Mouse (Mus musculus) heart, embryonic 15.5 days (tissue): ENCODE results near the gene Sgce. TPM values are rescaled to one million over a fixed set of nuclear protein-coding genes. Genes with fewer than 3 reads are reported as not detected.
A peak's percentile ranks its signal among the peaks of the same experiment; 100 is the strongest.
"Not testable (repeated sequence)": the region's sequence is repeated elsewhere in the genome, so short reads cannot be mapped to it uniquely, and the experiment has no call there.

Source experiments
- ATAC-seq: fragments of 200-750 bp; cut with Nextera tagmentation; replicated peaks from 2 replicates; pipeline ENCODE4 v1.8.0; 2017; ENCODE audit warnings: low read depth, moderate TSS enrichment; ENCODE audit not compliant: insufficient number of reproducible peaks, insufficient read depth, low FRiP score
- H3K27ac ChIP-seq: fragments of 300-500 bp; sonication (generic); 2 replicates; pipeline ENCODE4 v1.5.1; 2015; ENCODE audit warnings: mild to moderate bottlenecking, inconsistent platforms
- H3K27me3 ChIP-seq: fragments of 300-500 bp; sonication (generic); 2 replicates; pipeline ENCODE4 v1.6.1; 2015; ENCODE audit warnings: inconsistent platforms
- H3K36me3 ChIP-seq: fragments of 300-500 bp; sonication (generic); 2 replicates; pipeline ENCODE4 v1.6.1; 2015; ENCODE audit warnings: mild to moderate bottlenecking, inconsistent platforms
- H3K4me1 ChIP-seq: fragments of 300-500 bp; sonication (generic); replicated peaks from 2 replicates; pipeline ENCODE4 v1.6.1; 2015; ENCODE audit warnings: inconsistent platforms
- H3K4me2 ChIP-seq: fragments of 300-500 bp; sonication (generic); 2 replicates; pipeline ENCODE4 v1.6.1; 2015; ENCODE audit warnings: inconsistent platforms, mild to moderate bottlenecking, moderate library complexity
- H3K4me3 ChIP-seq: fragments of 300-500 bp; sonication (generic); 2 replicates; pipeline ENCODE4 v1.5.1; 2015; ENCODE audit warnings: mild to moderate bottlenecking, inconsistent platforms
- H3K9ac ChIP-seq: fragments of 300-500 bp; sonication (generic); 2 replicates; pipeline ENCODE4 v1.6.1; 2015; ENCODE audit warnings: mild to moderate bottlenecking, inconsistent platforms
- H3K9me3 ChIP-seq: fragments of 300-500 bp; sonication (generic); replicated peaks from 2 replicates; pipeline ENCODE4 v1.6.1; 2016; ENCODE audit warnings: inconsistent platforms
- WGBS: fragments of 180-500 bp; shearing (Covaris S2); methylation state at CpG from one replicate; pipeline ENCODE4 v1.1.7; 2015; ENCODE audit warnings: mixed read lengths; 5-methylcytosine and 5-hydroxymethylcytosine counted together
- polyA plus RNA-seq: library from polyadenylated mRNA; unstranded; fragments of >200 nt; fragmentation: Nextera tagmentation; extraction: Ambion mirVana; gene quantifications from 2 replicates; pipeline ENCODE4 v1.2.1, GENCODE M21; 2015

The Sgce gene
- polyA plus RNA-seq, result 57.7 and 57.8 TPM in 2 replicates

DNA sequence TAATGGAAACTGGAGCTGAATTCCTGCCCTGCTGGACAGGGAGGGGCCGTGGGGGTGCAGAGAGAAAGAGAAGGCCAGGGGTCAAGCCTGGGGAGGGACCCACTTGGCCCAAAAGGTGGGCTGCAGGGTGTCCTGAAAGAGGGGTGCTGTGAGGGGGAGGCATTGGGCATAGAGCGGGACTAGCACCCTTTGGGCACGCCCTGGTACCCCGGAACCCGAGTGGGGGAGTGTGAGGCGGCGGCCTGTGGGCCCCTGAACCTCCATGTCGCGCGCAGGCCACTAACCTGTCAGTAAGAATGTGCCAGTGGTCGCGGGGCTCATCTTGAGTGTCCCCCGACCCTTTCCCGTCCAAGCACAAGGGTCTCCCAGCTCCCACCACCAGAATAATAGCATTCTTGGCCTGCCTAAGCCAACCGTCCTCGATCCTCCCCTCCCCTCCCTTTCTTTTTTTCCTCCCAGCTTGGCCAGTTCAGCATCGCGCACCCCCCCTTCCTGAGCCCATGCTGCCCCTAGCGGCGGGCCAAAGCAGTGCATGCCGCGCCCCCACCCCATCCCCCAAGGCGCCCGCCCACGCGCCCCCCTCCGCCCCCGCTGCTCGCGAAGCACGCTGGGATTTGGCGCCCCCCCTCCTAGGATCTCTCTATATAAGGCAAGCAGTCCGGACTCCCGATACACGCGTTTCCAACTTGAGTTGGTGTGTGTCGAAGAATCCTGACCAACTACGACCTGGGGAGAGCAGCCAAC, at the start of gene Sgce, which contains the start of gene Peg10:
TSS of gene Sgce (minus strand) at position 512 of the 744 bp plus-strand sequence.
TSS of gene Peg10 (plus strand) at position 611 of the 744 bp plus-strand sequence.
- peak; percentile 58 for ATAC-seq
- no peaks in the 10 kb centered on the region for H3K4me1 ChIP-seq
- H3K27ac ChIP-seq, result peak within 1 kb of the TSS; percentile 78
- no peaks in the 10 kb centered on the region for H3K36me3 ChIP-seq
- H3K9ac ChIP-seq, result peak within 1 kb of the TSS; percentile 66
- WGBS, result 46% methylated on average over 38 of the region's 38 CpGs
- peak within 1 kb of the TSS; percentile 60 for H3K4me3 ChIP-seq
- H3K27me3 ChIP-seq, result no peaks in the 10 kb centered on the region
- H3K9me3 ChIP-seq, result peaks cover 4% of the 10 kb centered on the region; the same call in 1 of the 2 replicates
- peak within 1 kb of the TSS; percentile 84 for H3K4me2 ChIP-seq

GRCm38 (mm10) chr6:4796281-4796680, 49.3 kb upstream of the Sgce start:
- WGBS, result 75% methylated on average over 1 of the region's 1 CpGs
- no peak for ATAC-seq
- no peaks in the 10 kb centered on the region for H3K4me1 ChIP-seq
- H3K27ac ChIP-seq, result no peak overlapping the region
- H3K9me3 ChIP-seq, result no peaks in the 10 kb centered on the region
- no peak overlapping the region for H3K4me3 ChIP-seq
- no peak overlapping the region for H3K9ac ChIP-seq
- no peak overlapping the region for H3K4me2 ChIP-seq
- no peaks in the 10 kb centered on the region for H3K27me3 ChIP-seq
- no peaks in the 10 kb centered on the region for H3K36me3 ChIP-seq

GRCm38 (mm10) chr6:4762252-4762651, 15.2 kb upstream of the Sgce start:
- H3K9me3 ChIP-seq, result no peaks in the 10 kb centered on the region
- no peak overlapping the region for H3K4me2 ChIP-seq
- no peak overlapping the region for H3K27ac ChIP-seq
- H3K9ac ChIP-seq, result no peak overlapping the region
- H3K36me3 ChIP-seq, result no peaks in the 10 kb centered on the region
- 35% methylated on average over 2 of the region's 2 CpGs for WGBS
- no peak overlapping the region for H3K4me3 ChIP-seq
- H3K27me3 ChIP-seq, result no peaks in the 10 kb centered on the region
- peak; percentile 97 for ATAC-seq
- H3K4me1 ChIP-seq, result no peaks in the 10 kb centered on the region

- not testable (repeated sequence) for H3K4me1 ChIP-seq, H3K4me3 ChIP-seq, H3K36me3 ChIP-seq, H3K27me3 ChIP-seq, H3K27ac ChIP-seq, H3K9ac ChIP-seq, H3K9me3 ChIP-seq, H3K4me2 ChIP-seq
- WGBS, result 34% methylated on average over 3 of the region's 3 CpGs
- ATAC-seq, result 0 out of 2 replicates have a peak, but pooled peaks have one; percentile 26
These were observed 14.6 kb upstream of the Sgce start for GRCm38 (mm10) chr6:4761415-4762142.

DNA sequence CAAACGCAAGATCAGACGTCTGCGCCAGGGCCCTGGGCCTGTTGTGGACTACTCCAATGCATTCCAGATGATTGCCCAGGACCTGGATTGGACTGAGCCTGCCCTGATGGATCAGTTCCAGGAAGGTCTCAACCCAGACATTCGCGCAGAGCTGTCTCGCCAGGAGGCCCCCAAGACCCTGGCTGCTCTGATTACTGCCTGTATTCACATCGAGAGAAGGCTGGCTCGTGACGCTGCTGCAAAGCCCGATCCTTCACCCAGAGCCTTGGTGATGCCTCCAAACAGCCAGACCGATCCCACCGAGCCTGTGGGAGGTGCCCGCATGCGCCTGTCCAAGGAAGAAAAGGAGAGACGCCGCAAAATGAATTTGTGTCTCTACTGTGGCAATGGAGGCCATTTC, 7.9 kb upstream of the Sgce start:
- ATAC-seq, result no peak
- H3K4me3 ChIP-seq, result no peak overlapping the region
- 89% methylated on average over 16 of the region's 16 CpGs for WGBS
- no peaks in the 10 kb centered on the region for H3K9me3 ChIP-seq
- H3K27me3 ChIP-seq, result no peaks in the 10 kb centered on the region
- H3K36me3 ChIP-seq, result no peaks in the 10 kb centered on the region
- no peak overlapping the region for H3K27ac ChIP-seq
- H3K9ac ChIP-seq, result no peak overlapping the region
- H3K4me1 ChIP-seq, result no peaks in the 10 kb centered on the region
- H3K4me2 ChIP-seq, result no peak overlapping the region

- Histone ChIP-seq H3K4me3 (no peak overlapping the region), H3K27ac (no peak overlapping the region), H3K9ac (no peak overlapping the region), H3K27me3 (no peaks in the 10 kb centered on the region), H3K4me2 (no peak overlapping the region), H3K36me3 (no peaks in the 10 kb centered on the region), H3K4me1 (no peaks in the 10 kb centered on the region), H3K9me3 (no peaks in the 10 kb centered on the region)
- WGBS, result 93% methylated on average over 10 of the region's 10 CpGs
- ATAC-seq, result no peak
These were observed 7.3 kb upstream of the Sgce start for GRCm38 (mm10) chr6:4754286-4754685.

DNA sequence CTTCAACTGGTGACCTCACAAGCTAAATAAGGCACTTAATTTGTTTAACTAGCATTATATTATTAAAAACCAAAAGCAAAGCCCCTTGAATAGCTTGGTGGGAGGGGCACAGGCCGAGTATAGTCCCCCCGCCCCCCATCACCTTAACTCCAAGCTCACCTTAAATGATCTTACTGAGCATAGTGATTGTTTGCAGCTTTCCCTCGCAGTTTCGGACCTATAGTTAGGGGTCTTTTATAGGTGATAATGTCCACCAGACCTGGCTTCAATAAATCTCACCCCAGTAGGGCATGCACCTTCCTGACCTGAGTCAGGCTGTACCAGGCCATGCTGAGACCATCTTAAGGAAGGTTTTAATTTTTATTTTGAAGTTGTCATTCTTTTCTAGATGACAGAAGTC, 4.3 kb upstream of the Sgce start:
- H3K27ac ChIP-seq, result no peak overlapping the region
- 80% methylated on average over 4 of the region's 4 CpGs for WGBS
- no peak for ATAC-seq
- H3K9ac ChIP-seq, result no peak overlapping the region
- H3K9me3 ChIP-seq, result peaks cover 4% of the 10 kb centered on the region; the same call in 1 of the 2 replicates
- no peaks in the 10 kb centered on the region for H3K27me3 ChIP-seq
- no peak overlapping the region for H3K4me2 ChIP-seq
- no peak overlapping the region for H3K4me3 ChIP-seq
- no peaks in the 10 kb centered on the region for H3K4me1 ChIP-seq
- H3K36me3 ChIP-seq, result no peaks in the 10 kb centered on the region

DNA sequence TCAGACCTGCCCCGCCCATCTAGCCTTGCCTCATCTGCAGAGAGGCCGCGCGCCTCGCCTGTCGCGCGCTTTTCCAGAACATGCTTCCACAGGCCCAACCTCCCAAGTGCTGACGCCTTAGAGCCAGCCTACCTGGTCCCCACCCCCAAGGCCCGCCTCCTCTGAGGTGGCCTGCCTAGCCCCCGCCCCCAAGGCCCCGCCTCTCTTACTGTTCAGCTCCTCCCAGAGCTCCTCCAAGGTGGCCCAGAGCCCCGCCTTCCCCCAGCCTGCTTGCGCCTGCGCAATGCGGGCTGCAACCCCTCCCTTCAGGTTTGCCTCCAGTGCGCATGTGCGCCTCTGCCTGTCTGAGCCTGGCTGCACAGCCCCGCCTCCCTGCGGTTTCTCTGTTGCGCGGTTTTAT, 2.1 kb upstream of the Sgce start:
- Histone ChIP-seq H3K4me3 (peak overlapping the region; percentile 60), H3K4me1 (no peaks in the 10 kb centered on the region), H3K4me2 (peak overlapping the region; percentile 84), H3K36me3 (no peaks in the 10 kb centered on the region), H3K9ac (no peak overlapping the region), H3K27ac (no peak overlapping the region), H3K27me3 (no peaks in the 10 kb centered on the region), H3K9me3 (peaks cover 4% of the 10 kb centered on the region; the same call in 1 of the 2 replicates)
- peak; percentile 94 for ATAC-seq
- WGBS, result 38% methylated on average over 22 of the region's 22 CpGs

DNA sequence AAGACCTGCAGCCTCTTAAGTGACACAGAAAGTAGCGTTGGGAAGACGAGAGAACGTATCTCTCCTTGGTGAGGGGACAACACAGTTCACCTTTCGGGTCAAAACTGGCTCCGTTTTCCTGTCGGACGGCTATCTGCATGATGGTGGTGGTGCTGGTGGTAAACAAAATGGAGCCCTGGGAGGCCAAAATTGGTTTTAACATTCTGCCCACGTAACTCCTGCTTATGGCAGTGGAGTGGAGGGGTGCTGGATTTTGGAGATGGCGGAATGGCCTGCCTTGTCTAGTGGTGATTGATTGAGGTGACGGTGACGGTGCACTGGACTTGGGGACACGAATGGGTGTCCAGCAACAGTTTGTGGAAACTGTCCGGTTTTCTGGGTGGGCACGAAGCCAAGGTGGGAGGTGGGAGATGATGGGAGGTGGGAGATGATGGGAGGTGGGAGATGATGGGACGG, 1.5 kb upstream of the Sgce start:
- Histone ChIP-seq H3K36me3 (no peaks in the 10 kb centered on the region), H3K4me1 (no peaks in the 10 kb centered on the region), H3K4me3 (peak overlapping the region; percentile 60), H3K9ac (no peak overlapping the region), H3K9me3 (peaks cover 4% of the 10 kb centered on the region; the same call in 1 of the 2 replicates), H3K27ac (peak overlapping the region; percentile 30), H3K27me3 (no peaks in the 10 kb centered on the region), H3K4me2 (peak overlapping the region; percentile 84)
- 0 out of 2 replicates have a peak, but pooled peaks have one; percentile 1 for ATAC-seq
- 46% methylated on average over 15 of the region's 15 CpGs for WGBS

- 49% methylated on average over 71 of the region's 71 CpGs for WGBS
- H3K9ac ChIP-seq, result peak overlapping the region; percentile 40; the same call in 1 of the 2 replicates
These were observed 884 bp upstream of the Sgce start for GRCm38 (mm10) chr6:4747677-4748505.

More at GRCm38 (mm10) chr6:4747677-4748505, 884 bp upstream of the Sgce start:
- no peaks in the 10 kb centered on the region for H3K27me3 ChIP-seq
- peak overlapping the region; percentile 84 for H3K4me2 ChIP-seq
- peak overlapping the region; percentile 60 for H3K4me3 ChIP-seq
- no peaks in the 10 kb centered on the region for H3K4me1 ChIP-seq
- ATAC-seq, result no peak
- H3K9me3 ChIP-seq, result peaks cover 4% of the 10 kb centered on the region; the same call in 1 of the 2 replicates
- H3K27ac ChIP-seq, result peak overlapping the region; percentile 47
- no peaks in the 10 kb centered on the region for H3K36me3 ChIP-seq
